Mouse (Mus musculus) WW6 (cell line): ENCODE data around the gene Kcnd3.

Experiments
- DNase-seq: peaks from one replicate; pipeline ENCODE4 v3.0.0-alpha.2; 2013; ENCODE audit warnings: low read depth, low spot score

The Kcnd3 gene

DNA sequence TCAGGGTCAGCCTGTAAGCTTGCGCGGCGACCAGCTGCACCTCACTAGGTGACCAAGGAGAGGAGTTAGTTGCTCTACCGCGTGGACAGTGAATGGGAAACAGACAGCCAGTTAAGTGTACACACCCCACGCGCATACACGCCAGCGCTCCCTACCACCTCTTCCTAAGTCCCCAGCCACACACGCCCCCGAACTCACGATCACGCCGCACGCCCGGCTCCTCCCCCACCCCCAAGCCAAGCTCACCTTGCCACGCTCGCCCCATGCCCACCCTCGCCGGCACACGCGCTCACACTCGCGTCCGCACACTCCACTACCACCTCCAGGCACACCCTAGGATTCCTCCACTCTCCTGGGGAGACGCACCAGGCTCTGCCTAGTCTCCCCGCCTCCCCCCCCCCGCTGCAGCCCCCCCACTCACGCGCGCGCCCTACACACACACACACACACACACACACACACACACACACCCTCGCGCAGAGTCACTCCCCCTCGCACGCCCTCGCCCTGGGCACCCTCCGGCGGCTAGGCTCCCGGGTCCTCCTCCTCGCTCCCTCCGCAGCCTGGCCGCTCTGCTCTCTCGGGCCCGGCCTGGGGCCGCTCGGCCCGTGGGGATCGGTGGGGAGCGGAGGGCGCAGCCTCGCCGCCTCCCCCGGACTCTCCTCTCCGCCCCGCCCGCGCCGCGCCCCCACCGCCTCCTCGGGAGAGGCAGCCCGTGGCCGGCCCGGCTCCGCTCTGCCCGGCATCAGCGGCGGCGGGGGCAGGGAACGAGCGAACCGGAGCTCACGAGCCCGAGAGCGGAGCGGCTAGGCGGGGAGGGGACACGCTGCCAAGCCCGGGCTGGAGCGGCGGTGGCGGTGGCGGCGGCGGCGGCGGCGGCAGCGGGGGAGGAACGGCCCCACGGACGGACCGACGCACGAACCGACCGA is at the start of gene Kcnd3:
Gene Kcnd3 (plus strand): TSS at position 704 of the 929 bp plus-strand sequence.
- DNase-seq, result no peak

DNA sequence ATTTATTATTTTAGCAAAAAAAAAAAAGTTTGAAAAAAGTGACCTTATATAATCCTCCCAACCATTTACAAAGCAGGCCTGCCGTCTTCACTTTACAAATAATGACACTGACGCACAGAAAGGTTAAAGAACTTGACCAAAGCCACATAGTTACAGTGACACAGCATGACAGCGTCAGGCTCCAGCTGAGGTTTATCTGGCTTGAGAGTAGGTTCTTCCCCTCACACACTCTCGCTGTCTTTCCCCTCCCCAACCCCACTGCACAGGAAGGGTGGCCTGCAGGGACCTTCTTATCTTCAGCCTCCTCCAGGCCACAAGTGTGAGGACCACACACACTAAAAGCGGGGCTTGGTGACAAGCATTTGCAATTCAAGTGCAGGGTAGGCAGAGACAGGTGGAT is 49.5 kb upstream of the Kcnd3 start:
- no peak for DNase-seq

DNA sequence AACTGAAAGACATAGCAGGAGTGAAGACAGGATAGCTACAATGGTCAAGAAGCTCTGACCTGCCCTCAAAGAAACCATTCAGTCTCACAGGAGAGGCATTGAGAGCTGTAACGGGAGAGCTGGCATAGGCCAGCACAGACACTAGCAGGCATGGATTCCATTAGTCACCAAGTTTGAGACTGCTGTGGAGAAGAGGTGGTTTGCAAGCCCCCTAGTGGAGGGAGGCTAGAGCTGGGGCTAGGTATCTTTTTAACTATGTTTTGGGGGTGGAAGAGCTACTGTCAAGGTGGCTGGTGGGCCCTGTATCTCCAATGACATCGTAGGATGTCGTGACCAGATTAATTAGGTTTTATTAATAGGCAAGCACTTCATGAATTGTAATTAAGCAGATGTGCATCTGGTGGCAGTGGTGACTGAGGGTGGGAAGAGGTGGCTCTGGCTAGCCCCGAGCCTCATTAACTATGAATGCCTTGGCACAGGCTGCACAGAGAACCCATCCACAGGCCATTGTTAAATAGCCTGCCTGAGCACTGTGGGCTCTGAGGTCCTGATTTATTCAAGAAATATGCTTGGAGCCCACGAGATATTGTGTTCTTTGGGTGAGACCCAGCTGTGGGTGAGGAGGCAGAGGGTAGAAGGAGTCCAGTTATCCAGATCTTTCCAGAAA is 48.6 kb upstream of the Kcnd3 start:
- no peak for DNase-seq

DNA sequence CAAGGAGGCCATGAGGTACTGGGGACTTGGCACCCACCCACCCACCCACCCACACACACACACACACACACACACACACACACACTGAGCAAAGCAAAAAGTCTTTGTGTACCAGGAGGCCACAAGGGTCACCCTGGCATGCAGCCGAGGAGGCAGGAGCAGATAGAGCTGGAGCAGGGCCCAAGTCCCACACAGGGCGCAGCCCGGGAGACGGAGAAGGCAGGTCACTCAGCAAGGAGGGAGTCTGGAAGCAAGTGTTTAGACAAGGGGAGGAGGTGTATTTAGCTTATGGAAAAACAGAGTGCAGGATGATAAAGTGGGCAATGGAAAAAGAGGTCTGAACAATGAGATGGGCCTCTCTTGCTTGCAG is 48.1 kb upstream of the Kcnd3 start:
- DNase-seq, result no peak

DNA sequence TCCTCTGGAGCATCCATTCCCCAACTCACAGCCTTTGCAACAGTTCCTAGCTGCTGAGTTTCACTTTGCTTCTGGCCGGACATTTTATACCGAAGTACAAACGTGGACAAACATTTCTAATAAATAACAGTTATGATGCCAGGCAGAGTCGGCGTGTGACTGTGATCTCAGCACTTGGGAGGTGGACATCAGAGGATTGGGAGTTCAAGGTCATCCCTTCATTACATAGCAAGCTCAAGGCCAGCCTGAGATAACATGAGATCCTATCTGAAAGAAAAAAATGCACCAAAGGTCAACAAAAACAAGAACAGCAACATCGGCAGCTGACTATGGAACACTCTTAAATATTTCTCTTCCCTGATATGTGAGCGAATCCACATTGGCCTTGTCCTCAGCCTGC is 46.6 kb upstream of the Kcnd3 start:
- DNase-seq, result no peak

DNA sequence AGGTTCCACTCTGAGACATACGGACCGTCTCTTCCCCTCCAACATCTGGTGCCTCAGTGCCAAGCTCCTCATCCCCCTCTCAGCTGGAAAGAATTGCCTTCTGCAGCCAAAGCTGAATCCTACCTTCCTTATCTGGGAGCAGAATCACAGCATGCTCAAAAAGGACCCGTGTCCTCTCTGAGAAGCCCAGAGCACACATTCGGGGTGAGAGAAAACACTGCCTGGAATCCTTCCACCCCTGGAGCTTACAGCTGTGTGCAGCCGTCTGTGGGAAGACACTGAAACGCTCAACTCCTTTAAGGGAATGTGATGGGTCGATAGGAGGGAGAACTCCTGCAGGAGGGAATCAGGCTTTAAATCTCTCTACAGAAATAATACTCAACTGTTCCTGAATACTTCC is 46.1 kb upstream of the Kcnd3 start:
- DNase-seq, result no peak

DNA sequence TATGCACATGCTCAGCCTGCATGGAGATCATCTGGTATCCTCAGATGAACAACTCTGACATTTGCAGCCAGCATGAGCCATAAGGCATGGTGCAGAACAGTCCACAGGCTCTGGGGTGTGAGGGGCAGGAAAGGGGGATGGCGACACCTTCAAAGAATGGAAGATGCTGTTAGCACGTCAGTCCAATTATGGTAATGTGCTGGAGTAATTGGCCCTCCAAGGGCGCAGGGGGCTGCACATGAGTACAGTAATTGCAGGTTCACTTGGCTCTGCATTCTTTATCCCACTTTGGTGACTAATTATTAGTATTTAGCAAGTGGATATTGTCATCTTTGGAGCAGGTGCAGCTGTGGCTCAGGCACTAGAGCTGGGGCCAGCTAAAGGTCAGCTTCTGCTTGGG is 43.9 kb upstream of the Kcnd3 start:
- DNase-seq, result no peak

DNA sequence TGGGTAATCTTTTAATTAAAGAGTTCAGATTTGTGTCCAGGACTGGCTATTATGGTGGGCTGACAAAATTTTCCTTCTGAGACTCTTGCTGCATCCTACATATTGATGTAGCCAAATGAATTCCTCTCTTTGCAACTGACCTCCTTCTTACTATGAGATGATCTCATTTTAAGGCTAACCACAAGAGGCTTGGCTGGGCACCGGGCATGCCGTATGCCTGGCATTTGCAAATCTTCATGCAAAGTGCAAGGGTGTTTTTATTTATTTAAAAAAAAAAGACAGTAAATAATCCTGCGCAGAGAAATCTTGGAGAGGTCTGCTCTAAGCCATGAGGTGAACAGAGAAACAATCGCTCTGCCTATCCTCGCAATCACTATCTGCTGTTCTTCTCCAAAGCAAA is 41.3 kb upstream of the Kcnd3 start:
- DNase-seq, result no peak

DNA sequence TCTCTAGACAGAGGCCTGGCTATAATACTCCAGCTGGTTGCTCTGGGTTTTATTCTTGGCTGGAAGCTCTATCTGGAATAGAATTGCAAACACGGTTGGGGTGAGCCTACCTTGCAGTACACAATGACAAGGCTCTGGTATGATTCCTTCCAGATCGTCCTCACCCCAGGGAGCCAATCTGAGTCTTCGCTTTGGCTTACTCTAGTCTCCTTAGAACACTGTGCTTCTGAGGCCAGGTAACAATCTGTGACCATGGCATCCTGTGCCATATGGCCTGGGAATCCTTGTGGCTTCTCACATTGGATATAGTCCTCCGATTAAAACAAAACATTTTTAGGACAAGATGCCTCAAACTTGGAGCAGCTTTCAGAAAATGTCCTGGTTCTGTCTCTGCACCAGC is 40.4 kb upstream of the Kcnd3 start:
- DNase-seq, result no peak

DNA sequence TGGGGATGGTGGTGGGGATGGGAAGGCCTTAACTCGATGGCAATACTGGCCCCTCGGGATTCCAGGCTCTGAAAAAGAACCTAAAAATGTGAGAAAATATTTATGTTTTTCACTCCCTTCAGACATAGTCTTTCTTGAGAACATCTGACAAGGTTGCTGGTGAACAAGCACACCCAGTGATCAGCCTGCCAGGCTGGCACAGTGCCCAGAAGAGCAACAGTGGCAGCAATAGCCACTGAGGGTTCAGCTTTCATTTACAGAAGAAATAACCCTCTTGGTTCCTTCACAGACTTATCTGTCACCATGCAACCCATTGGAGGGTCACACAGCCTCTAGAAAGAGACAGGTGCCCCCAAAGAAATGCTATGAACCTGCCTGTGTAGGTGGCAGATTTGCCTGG is 39.9 kb upstream of the Kcnd3 start:
- no peak for DNase-seq

DNA sequence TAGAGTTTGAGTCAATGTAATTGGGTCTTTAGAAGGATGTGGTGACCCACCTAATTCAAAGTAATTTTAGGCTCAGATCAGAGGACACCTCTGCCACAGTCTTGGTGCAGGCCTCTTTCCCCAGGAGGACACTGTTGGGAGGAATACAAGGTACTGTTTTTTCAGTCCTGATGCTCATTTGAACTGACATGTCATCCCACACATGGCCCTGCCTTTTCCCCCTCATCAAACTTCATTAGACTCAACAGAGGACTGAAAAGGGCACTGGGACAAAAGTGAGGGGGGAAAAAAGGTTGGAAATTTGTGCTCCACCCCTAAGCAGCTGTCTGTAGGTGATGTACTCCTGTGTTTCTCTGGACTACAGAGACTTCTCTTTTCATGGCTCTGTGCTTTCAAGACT is 39.4 kb upstream of the Kcnd3 start:
- DNase-seq, result no peak

DNA sequence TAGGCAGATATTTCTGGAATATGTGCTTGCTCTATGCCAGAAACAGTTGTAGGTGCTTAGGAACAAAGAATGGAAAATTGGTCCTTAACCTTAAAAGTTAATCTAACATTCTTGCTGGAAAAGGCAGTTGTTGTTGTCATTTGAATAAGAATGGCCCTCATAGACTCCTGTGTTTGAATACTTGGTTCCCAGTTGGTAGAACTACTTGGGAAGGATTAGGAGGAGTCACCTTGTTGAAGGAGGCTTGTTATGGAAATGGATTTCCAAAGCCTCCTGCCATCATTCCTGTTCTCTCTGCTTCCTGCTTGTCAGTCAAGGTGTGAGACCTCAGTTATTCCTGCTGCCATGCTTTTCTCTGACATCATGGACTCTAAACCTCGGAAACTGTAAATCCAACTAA is 33.7 kb upstream of the Kcnd3 start:
- DNase-seq, result no peak

DNA sequence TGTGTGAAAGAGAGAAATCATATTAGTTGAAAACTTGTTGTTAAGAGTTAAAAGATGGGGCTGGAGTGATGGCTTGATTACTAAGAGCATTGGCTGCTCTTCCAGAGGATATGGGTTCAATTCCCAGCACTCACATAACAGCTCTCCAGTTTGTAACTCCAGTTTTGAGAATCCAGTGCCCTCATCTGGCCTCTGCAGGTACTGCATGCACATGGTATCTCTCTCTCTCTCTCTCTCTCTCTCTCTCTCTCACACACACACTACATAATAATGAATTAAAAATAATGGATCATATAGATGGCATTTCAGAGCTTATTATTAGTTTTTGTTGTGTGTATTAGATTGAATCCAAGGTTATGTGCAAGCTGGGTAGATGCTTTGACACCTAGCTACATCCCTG is 29.7 kb upstream of the Kcnd3 start:
- no peak for DNase-seq

DNA sequence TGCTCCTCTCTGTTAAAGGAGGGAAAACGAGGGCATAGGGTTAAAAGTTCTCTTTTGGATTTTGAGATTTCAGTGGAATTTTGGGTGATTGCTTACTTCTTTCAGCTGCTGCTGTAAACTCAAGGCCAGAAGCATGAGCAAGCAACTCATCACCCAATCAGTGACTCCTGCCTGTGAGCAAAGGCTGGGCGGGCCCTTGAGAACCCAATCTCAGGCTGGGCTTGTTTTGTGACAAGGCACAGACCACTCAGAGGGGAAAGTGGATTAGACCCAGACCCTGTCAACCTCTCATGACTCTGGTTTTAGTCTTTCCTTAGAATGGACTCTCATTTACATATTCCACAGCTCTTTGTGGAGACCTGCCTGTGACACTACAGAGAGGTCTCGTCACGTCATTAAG is 28.7 kb upstream of the Kcnd3 start:
- no peak for DNase-seq

DNA sequence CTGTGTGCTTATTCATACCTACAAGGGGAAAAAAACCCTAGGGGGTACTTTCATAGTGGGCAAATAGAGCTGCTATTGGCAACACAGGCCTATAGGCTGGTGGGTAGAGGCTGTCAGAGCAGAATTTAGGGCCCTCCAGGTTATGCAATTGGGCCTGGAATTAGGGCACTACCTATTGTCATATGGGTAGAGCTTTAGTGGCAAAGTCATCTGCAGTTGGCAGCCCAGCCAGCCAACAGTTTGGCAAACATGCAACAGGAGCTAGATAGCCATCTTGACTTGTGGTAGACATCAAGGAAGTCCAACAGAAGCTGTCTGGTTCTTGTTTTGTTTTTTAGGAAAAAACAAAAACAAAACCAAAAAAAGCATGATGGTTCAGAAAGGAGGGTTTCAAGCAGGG is 23.5 kb upstream of the Kcnd3 start:
- no peak for DNase-seq

DNA sequence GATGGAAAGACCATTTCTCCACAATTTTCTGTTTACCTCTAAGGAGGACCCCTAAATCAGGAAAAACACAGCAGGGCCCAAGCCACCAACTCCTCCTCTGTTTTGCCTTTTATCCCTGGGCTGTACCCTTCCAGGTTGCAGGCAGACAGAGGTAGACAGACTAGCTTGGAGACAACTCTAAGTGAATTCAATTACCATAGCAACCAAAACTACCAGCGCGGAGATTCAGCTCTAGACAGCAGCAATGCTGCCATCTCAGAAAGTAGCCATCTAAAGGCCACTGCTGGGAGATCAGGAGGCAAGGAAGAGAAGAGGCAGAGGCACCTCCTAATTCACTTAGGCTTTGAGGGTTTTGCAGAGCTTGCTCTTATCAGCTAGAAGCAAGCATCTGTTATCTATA is 15.7 kb upstream of the Kcnd3 start:
- no peak for DNase-seq

DNA sequence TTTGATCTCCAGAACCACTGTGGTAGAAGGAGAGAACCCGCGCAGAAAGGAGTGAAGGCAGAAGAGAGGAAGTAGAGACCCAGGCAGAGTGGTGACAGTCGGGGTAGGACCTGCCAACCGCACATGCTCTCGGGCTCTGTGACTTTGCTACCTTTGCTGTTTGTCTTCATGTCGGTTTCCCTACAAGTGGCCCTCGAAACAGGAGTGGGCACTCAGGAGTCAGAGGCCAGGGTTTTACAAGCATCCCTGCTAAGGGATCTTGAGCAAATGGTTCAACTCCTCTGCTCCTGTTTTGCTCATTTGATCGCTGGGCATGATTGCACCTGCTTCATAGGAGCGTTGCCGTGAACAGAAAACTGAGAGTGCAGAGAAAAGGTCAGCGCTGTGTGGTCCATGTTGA is 15.2 kb upstream of the Kcnd3 start:
- no peak for DNase-seq

DNA sequence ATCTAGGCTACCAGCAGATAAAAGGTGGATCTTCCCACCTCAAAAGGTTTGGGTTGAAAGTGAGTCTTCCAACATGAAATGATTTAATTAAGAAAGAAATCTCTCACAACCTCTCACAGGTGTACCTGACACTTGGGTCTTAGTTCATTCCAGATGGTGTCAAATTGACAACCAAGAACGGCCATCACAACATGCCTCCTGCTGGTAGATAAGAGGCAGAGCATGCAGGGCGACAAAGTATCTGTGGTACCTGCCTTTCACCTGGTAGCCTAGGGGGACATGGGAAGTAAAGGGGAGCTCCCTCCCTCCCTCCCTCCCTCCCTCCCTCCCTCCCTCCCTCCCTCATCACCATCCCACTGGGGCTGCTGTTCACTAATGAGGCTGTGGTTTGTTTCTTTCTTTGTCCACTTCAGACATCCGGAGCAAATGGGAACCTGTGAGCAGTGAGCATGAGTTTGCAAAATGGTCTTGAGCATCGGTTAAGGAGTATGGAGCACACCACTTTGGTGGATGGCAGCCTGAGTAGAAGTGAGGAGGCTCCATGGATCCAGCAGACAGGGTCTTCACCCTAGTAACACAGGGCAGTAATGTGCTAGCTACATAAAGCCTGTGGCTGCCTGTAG is 11.1 kb upstream of the Kcnd3 start:
- no peak for DNase-seq

DNA sequence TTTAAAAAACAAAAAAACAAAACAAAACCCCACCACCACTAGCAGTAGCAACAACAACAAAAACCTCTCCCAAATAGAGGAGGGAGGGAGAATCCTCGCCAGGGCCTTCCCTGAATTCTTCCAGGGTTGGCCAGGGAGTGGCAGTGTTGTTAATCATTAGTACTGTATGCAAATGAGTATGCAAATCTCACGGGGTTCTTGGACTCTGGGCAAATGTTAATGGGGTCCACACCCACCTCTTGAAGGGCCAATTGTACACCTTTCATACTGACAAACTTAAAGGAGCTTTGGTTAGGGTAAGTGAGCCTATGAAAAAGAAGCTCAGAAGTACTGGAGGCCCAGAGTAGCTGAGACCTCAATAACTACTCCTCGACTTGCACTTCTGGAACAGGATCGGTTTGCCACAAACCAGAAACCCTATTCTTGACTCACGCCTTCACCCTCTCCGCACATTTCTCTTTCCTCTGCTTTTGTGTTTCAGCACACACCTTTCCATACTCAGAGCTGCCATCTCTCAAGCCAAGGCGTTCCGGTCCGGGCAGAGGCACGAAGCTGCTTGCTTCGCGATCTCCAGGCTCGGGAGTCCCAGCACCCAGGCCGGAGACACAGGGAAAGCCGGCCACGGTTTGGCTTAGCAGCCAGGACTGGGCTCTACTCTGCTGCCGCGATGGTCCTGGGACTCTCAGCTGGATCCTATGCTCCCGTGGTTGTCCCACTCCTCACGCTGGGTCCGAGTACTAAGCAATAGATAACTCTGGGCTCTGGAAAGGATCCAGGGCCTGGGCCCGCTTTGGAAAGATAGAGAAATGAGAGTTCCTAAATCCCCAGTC is 1.3 kb upstream of the Kcnd3 start:
- peak; percentile 34 for DNase-seq

DNA sequence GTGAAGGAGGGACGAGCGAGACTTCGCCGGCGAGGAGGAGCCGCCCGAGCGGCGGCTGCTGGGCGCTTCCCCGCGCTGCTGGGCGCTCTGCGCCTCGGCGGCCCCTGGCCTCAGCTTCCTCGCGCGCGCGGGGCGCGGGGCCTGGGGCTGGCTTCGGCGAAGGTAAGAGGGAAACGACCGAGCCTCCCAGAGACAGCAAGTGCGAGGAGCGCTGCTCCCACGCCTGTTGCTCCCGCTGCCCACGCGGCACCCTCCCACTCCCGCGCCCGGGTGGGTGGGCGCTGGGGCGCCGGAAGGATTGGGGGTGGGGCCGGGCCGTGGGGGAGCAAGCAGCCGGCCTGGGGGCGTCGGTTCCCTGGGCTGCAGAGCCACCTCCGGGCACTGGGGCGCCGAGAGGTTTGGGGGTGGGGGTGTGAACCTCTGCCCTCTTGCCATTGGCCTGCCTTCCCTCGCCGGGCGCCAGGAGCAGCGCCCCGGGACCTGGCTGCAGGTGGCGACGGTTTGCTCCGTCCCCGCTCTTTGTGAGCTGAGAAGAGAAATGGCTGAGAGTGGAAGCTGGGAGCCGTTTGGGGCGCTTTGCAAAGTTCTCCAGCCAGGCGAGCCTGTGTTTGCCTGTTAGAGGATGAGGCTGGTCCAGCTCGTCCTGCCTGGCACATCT is 555 bp downstream of the Kcnd3 start:
- no peak for DNase-seq

DNA sequence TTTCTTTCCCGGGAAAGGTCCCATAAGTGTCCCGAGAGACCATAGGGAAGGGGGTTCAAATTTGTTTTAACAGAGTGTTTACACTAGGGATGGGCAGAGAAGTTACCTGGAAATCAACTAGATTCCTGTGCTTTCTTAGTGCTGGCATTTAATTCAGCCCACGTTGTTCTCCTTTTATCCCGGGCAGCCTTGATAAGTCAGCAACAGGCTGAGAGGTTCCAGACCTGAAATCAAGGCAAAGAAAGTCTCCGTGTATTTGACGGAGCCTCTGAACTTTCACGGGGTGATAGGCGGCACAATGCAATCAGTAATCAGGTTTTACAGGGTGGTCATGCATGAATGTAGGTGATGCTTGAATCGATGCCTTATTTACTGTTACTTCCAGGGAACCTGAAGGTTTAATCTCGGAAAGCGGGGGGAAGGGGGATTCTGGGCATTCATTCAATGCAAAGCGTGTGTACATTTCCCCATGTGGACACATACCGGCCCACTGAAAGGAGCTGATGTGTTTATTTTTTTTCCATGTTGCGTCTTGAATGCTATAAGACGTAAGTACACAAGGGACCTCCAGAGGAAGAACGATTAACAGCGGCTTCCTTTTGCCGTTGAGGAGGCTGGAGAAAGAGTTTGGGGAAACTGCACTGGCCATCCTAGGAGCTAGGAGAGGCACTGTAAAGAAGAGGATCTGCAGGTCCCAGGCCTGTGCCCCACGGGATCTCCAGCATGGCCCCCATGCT is 1.3 kb downstream of the Kcnd3 start:
- DNase-seq, result no peak
